In genomic region chr11:54955735-54956480, GRCm38 (mm10) we compare ENCODE assay signal across 8 mouse cellular contexts. TPM values are rescaled to one million over a fixed set of nuclear protein-coding genes. Genes with fewer than 3 reads are reported as not detected.
DNase-seq lines count a peak whose midpoint lies in the region; ATAC-seq and TF ChIP-seq lines count a peak whose summit lies in the region.

No protein-coding gene starts in this region.

- DNase-seq in MEL-GATA-1-ER (ENCODE audit: extremely low read depth, low read depth) = peak; percentile 87
- DNase-seq in cerebellum, adult 8-10 months = peak; percentile 99
- peak; percentile 97 for DNase-seq in hindbrain, embryonic 10.5 days (ENCODE audit: low spot score)
- peak; percentile 98 for DNase-seq in layer of hippocampus, adult 9-11 months
- DNase-seq in lung, postnatal 0 days (ENCODE audit: low spot score) = peak; percentile 97
- peak; percentile 98 for DNase-seq in ovary, postnatal 14 days (ENCODE audit: low spot score)
- DNase-seq in thymus, postnatal 14 days = peak; percentile 99

- no peaks in the 10 kb centered on the region for H3K27me3 ChIP-seq in hindbrain, embryonic 10.5 days (ENCODE audit: insufficient read depth, poor library complexity, severe bottlenecking)
- H3K27me3 ChIP-seq in lung, postnatal 0 days (replicated peaks; ENCODE audit: insufficient read depth, low read length) = no peaks in the 10 kb centered on the region

- under 1% methylated on average over 59 of the region's 59 CpGs for WGBS in hindbrain, embryonic 10.5 days
- WGBS in lung, postnatal 0 days = 5% methylated on average over 57 of the region's 59 CpGs

- TF ChIP-seq CTCF in lung, postnatal 0 days (IDR thresholded peaks at IDR 0.05) = peak; percentile 25

- H3K4me3 ChIP-seq in hindbrain, embryonic 10.5 days = peak overlapping the region; percentile 95
- peak overlapping the region; percentile 65 for H3K4me3 ChIP-seq in lung, postnatal 0 days (ENCODE audit: low read depth, low read length)

- H3K36me3 ChIP-seq in hindbrain, embryonic 10.5 days = no peaks in the 10 kb centered on the region
- no peaks in the 10 kb centered on the region for H3K36me3 ChIP-seq in lung, postnatal 0 days (ENCODE audit: insufficient read depth, low read length)

- peak; percentile 98 for ATAC-seq in frontal cortex, adult (ENCODE audit: low TSS enrichment)
- ATAC-seq in lung, postnatal 0 days = peak; percentile 97

- TF ChIP-seq EP300 in lung, postnatal 0 days (IDR thresholded peaks at IDR 0.05) = no peak

- peaks cover 34% of the 10 kb centered on the region for H3K4me1 ChIP-seq in hindbrain, embryonic 10.5 days (replicated peaks)
- no peaks in the 10 kb centered on the region for H3K4me1 ChIP-seq in lung, postnatal 0 days (ENCODE audit: insufficient read depth, low read depth, low read length)

- peak overlapping the region; percentile 59 for H3K4me2 ChIP-seq in lung, postnatal 0 days (replicated peaks; ENCODE audit: low read depth, low read length)

- no peaks in the 10 kb centered on the region for H3K9me3 ChIP-seq in hindbrain, embryonic 10.5 days
- no peaks in the 10 kb centered on the region for H3K9me3 ChIP-seq in lung, postnatal 0 days (ENCODE audit: low read length)

- H3K9ac ChIP-seq in lung, postnatal 0 days (replicated peaks; ENCODE audit: low read depth) = peak overlapping the region; percentile 80

- peak overlapping the region; percentile 95 for H3K27ac ChIP-seq in hindbrain, embryonic 10.5 days
- H3K27ac ChIP-seq in lung, postnatal 0 days (ENCODE audit: low read length) = peak overlapping the region; percentile 93

RNA-seq across cellular contexts. Expression of gene Tnip1, which starts 6.8 kb away (rescaled TPM):
- polyA plus RNA-seq in hindbrain, embryonic 10.5 days (2016; fragmentation: Nextera tagmentation; extraction: Ambion mirVana) = 14.2 and 14.7 TPM in 2 replicates
- 17.6 and 22.7 TPM in 2 replicates for polyA plus RNA-seq in lung, postnatal 0 days (2015; fragmentation: Nextera tagmentation; extraction: Ambion mirVana)

RNA-seq across cellular contexts. Expression of gene Gpx3, which starts 53.7 kb away (rescaled TPM):
- 108 and 121 TPM in 2 replicates for polyA plus RNA-seq in hindbrain, embryonic 10.5 days (2016; fragmentation: Nextera tagmentation; extraction: Ambion mirVana)
- polyA plus RNA-seq in lung, postnatal 0 days (2015; fragmentation: Nextera tagmentation; extraction: Ambion mirVana) = 342 and 535 TPM in 2 replicates

Comparison
In these comparisons a context has a peak if more than half of its experiments do, and no peak if none do; other contexts are left out.
1. Peak in every context shown above with its lines: DNase-seq, ATAC-seq, H3K4me3 ChIP-seq and H3K27ac ChIP-seq.